Mouse (Mus musculus) layer of hippocampus, adult 9-10 months (tissue): ENCODE measurements around the gene Armc6.

Source experiments
- DNase-seq: peaks from one replicate; pipeline ENCODE4 v3.0.0; 2022; ENCODE audit warnings: low spot score

Gene Armc6

DNA sequence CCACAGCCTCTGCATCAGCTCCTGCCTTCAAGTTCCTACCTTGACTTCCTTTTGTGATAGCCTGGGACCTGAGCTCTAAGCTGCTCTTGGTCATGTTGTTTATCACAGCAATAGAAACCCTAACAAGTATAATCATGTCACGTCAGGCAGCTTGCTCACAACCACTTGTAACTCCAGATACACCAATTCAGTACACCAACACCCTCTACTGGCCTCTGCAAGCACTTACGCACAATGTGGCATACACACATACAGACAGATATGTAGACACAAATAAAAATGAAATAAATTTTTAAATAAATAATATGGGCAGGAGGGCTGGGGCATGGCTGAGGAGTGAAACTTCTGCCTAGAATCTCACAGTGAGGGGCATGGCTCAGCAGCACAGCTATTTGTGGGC lies 38.5 kb downstream of the Armc6 start:
- no peak for DNase-seq

DNA sequence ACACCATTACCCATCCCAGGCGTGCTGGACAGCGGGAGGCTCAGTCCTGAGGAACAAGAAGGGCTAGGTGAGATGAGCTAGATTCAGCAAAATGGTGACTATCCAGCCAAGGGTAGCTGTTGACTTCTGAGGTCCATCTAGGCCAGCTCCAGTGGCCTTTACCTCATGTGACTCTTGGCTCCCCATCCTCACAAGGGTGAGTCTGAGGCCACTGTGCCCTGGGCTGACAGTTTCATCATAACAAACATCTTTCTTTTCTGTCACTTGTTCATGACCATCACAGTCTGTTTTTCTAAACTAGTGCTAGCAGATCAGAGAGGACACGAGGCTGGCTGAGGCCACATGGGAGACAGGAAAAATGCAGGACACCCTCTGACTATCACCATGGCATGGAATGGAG lies 40.1 kb downstream of the Armc6 start:
- no peak for DNase-seq

- no peak for DNase-seq
Observed at GRCm38 (mm10) chr8:70193238-70193637, 41.0 kb downstream of the Armc6 start.

DNA sequence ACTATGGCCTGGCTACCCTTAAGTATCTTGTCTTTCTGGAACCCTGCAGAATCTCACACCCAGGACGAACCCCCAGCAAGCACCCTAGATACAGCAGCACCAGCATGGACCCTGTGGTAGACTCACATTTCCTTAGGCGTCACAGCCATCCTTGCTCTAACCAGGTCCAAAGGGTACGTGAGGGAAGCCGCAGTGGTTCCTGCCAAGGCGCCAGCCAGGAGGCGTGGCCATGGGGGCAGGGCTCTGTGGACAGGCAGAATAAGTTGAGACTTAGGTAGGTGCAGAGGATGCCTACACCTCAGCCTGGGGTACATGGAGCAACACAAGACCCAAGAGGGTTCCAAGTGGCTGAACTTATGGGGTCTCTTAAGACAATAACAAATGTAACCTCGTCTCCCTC lies 45.6 kb downstream of the Armc6 start:
- no peak for DNase-seq

GRCm38 (mm10) chr8:70183194-70183593 lies 51.1 kb downstream of the Armc6 start:
- no peak for DNase-seq

DNA sequence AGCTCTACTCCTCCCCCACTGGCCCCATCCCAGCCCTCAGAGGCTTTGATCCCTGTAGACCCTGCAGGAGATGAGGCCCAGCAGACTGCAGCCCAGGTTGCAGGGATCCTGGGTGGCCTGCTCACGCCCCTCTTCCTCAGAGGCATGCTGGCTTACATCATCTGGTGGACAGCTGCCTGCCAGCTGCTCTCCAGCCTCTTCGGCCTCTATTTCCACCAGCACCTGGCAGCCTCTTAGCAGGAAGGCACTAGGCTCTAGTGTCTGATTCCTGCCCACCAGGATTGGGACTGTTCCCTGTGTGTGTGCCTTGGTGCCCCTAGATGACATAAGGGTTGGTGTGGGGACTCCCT lies 52.4 kb downstream of the Armc6 start:
- no peak for DNase-seq

DNA sequence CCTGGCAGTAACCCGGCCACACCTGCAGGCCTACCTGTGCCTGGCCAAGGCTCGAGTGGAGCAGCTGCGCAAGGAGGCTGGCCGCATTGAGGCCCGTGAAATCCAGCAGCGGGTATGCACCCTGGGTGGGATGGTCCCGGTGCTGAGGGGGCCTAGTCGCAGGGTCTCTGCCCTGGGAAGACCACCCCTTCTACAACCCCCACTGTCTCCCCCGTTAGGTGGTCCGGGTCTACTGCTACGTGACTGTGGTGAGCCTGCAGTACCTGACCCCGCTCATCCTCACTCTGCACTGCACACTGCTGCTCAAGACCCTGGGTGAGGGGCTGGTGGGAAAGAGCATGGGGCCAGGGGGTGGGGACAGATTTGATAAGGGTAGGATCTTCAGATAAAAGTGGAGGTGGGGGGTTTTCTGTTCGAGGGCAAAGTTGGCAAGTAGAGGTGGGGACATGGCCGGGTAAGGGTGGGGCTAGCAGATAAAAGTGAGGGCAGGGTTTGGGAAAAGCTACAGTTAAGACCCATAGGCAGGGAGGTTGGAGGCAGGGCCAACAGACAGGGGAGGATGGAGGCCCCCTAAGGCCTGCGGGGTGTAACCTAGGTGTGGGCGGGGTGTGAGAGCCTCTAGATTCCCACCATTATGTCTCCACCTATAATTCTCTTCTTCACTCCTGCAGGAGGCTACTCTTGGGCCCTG lies 52.9 kb downstream of the Armc6 start:
- DNase-seq = no peak

- DNase-seq = no peak
Observed at GRCm38 (mm10) chr8:70179082-70179481, 55.2 kb downstream of the Armc6 start.

GRCm38 (mm10) chr8:70178231-70178630 lies 56.0 kb downstream of the Armc6 start:
- no peak for DNase-seq

DNA sequence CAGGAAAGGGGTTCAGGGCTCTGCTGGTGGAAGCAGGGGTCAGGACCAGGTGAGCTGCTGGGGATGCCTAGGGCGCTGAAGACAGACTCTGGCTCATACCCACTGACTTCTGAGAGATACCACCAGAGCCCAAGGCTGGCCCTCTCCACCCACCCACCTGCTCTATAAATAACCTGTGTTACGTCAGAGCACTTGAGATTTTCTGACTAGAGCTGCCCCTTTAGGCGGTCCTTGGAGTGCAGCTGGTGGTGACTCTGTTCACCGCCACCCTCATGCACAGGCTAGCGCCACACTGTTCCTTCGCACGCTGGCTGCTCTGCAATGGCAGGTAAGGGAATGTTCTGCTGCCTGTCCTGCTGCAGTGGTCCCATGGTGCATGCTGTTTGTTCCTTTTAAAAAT lies 60.2 kb downstream of the Armc6 start:
- DNase-seq = no peak

- no peak for DNase-seq
Observed at GRCm38 (mm10) chr8:70173320-70173719, 60.9 kb downstream of the Armc6 start.

DNA sequence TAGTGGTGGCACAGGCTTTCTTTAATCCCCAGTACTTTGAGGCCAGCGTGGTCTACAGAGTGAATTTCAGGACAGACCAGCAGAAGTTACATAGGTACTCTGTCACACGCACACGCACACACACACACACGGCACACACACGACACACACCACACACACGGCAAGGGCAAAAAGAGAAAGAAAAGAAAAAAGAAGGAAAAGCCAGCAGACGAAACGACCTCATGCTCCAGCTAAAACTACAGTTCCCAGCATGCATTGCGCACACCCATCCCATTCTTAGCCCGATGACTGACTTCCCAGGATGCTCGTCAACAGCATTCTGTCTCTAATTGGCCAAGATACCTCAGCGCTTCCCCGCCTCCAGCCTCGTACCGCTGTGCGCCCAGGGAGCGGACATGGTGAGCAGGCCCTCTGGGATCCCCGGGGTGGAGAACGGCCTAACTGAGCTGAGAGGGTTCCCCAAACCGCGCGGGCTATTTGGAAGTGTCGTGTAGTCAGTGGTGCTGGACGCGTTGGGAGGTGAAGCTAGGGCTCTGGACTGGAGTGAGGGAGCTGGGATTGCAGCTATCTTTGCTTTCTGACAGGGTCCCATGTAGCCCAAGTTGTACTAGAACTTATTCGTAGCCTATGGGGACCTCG lies 62.1 kb downstream of the Armc6 start, which contains the start of gene Tmem161a:
Gene Tmem161a (plus strand): TSS at position 314 of the 639 bp plus-strand sequence.
- DNase-seq = peak; percentile 94

- no peak for DNase-seq
Observed at GRCm38 (mm10) chr8:70171240-70171639, 63.0 kb downstream of the Armc6 start.

DNA sequence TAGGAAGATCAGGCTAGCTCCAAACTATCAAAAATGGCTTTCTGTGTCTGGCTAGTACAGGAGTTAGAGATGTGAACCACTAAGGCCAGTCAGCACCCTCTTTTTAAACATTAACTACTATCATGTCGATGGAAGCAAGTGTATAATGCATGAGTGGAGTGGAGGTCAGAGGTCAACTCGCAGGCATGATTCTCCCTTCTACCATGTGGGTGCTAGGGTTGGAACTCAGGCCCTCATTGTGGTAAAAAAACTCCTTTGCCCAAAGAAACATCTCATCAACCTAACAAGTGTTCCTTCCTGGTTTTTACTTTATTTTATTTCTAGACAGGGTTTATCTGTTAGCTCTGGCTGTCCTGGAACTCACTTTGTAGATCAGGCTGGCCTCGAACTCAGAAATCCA lies 63.5 kb downstream of the Armc6 start:
- no peak for DNase-seq
